Mouse (Mus musculus): ENCODE results near the gene Gm4881.

DNA sequence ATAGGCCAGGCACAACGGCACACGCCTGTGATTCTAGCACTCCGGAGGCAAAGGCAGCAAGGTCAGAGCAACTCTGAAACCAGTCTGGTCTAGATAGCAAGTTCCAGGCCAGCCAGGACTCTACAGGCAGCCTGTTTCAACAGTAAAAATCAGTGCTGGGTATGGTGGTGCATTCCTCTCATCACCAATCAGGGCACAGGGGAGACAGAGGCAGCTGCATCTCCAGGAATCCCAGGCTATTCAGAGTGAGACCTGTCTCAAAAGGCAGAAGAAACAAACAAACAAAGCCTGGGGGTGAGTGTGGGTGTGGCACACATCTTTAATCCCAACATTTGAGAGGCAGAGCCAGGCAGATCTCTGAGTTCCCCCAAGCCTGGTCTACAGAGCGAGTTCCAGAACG, 39.1 kb upstream of the Gm4881 start:
- TF ChIP-seq CTCF (IDR thresholded peaks at IDR 0.05): no peak
- no peak for TF ChIP-seq EP300 (IDR thresholded peaks at IDR 0.05)
